Mouse (Mus musculus) heart, embryonic 10.5 days (tissue): ENCODE measurements around the gene Fam69a. TPM values are rescaled to one million over a fixed set of nuclear protein-coding genes. Genes with fewer than 3 reads are reported as not detected.

Experiments
- DNase-seq: peaks from one replicate; pipeline ENCODE4 v3.0.0-alpha.2; 2017; ENCODE audit warnings: low spot score
- H3K27ac ChIP-seq: fragments of 300-500 bp; sonication (generic); 2 replicates; pipeline ENCODE4 v1.5.1; 2016; ENCODE audit warnings: mild to moderate bottlenecking
- H3K27me3 ChIP-seq: fragments of 300-500 bp; sonication (generic); 2 replicates; pipeline ENCODE4 v1.6.1; 2016; ENCODE audit warnings: mild to moderate bottlenecking; ENCODE audit not compliant: poor library complexity, insufficient read depth, severe bottlenecking
- H3K36me3 ChIP-seq: fragments of 300-500 bp; sonication (generic); 2 replicates; pipeline ENCODE4 v1.6.1; 2016; ENCODE audit warnings: mild to moderate bottlenecking, moderate library complexity
- H3K4me1 ChIP-seq: fragments of 300-500 bp; sonication (generic); 2 replicates; pipeline ENCODE4 v1.6.1; 2016; ENCODE audit warnings: mild to moderate bottlenecking
- H3K4me3 ChIP-seq: fragments of 300-500 bp; sonication (generic); 2 replicates; pipeline ENCODE4 v1.5.1; 2016; ENCODE audit warnings: mild to moderate bottlenecking, moderate library complexity
- H3K9me3 ChIP-seq: fragments of 300-500 bp; sonication (generic); 2 replicates; pipeline ENCODE4 v1.6.1; 2016; ENCODE audit warnings: mild to moderate bottlenecking, moderate library complexity
- WGBS: fragments of 180-500 bp; shearing (Covaris S2); methylation state at CpG from one replicate; pipeline ENCODE4 v1.1.7; 2016; 5-methylcytosine and 5-hydroxymethylcytosine counted together
- polyA plus RNA-seq: library from polyadenylated mRNA; unstranded; fragments of >200 nt; fragmentation: Nextera tagmentation; extraction: Ambion mirVana; gene quantifications from 2 replicates; pipeline ENCODE4 v1.2.1, GENCODE M21; 2016

Fam69a gene
- polyA plus RNA-seq, 1 experiment from 2014 or later: 20.0 TPM

GRCm38 (mm10) chr5:107934770-107935543 lies 51.9 kb downstream of the Fam69a start:
- Histone ChIP-seq H3K27me3 (no peaks in the 10 kb centered on the region), H3K4me3 (no peak overlapping the region), H3K4me1 (peaks cover 9% of the 10 kb centered on the region; the same call in 1 of the 2 replicates), H3K27ac (no peak overlapping the region), H3K36me3 (no peaks in the 10 kb centered on the region), H3K9me3 (no peaks in the 10 kb centered on the region)
- DNase-seq: no peak
- WGBS: 84% methylated on average over 10 of the region's 10 CpGs

GRCm38 (mm10) chr5:107933202-107933974 lies 53.5 kb downstream of the Fam69a start:
- Histone ChIP-seq H3K27me3 (no peaks in the 10 kb centered on the region), H3K4me1 (peaks cover 3% of the 10 kb centered on the region; the same call in 1 of the 2 replicates), H3K36me3 (no peaks in the 10 kb centered on the region), H3K9me3 (no peaks in the 10 kb centered on the region), H3K4me3 (no peak overlapping the region), H3K27ac (no peak overlapping the region)
- no peak for DNase-seq
- 83% methylated on average over 4 of the region's 4 CpGs for WGBS

GRCm38 (mm10) chr5:107932556-107932955 lies 54.3 kb downstream of the Fam69a start:
- H3K27ac ChIP-seq: no peak overlapping the region
- H3K4me1 ChIP-seq: peaks cover 3% of the 10 kb centered on the region; the same call in 1 of the 2 replicates
- no peaks in the 10 kb centered on the region for H3K27me3 ChIP-seq
- no peak for DNase-seq
- 30% methylated on average over 2 of the region's 2 CpGs for WGBS
- no peaks in the 10 kb centered on the region for H3K9me3 ChIP-seq
- H3K4me3 ChIP-seq: no peak overlapping the region
- H3K36me3 ChIP-seq: no peaks in the 10 kb centered on the region

GRCm38 (mm10) chr5:107926550-107927249 lies 60.2 kb downstream of the Fam69a start:
- DNase-seq: no peak
- Histone ChIP-seq H3K36me3 (no peaks in the 10 kb centered on the region), H3K9me3 (no peaks in the 10 kb centered on the region), H3K27me3 (no peaks in the 10 kb centered on the region), H3K27ac (no peak overlapping the region), H3K4me1 (no peaks in the 10 kb centered on the region), H3K4me3 (no peak overlapping the region)
- 65% methylated on average over 11 of the region's 11 CpGs for WGBS

- no peaks in the 10 kb centered on the region for H3K9me3 ChIP-seq
- H3K4me1 ChIP-seq: no peaks in the 10 kb centered on the region
- no peak for DNase-seq
- 80% methylated on average over 8 of the region's 8 CpGs for WGBS
- no peak overlapping the region for H3K4me3 ChIP-seq
- no peak overlapping the region for H3K27ac ChIP-seq
- no peaks in the 10 kb centered on the region for H3K36me3 ChIP-seq
- no peaks in the 10 kb centered on the region for H3K27me3 ChIP-seq
These were observed 62.3 kb downstream of the Fam69a start for GRCm38 (mm10) chr5:107924564-107924963.

GRCm38 (mm10) chr5:107922836-107923235 lies 64.0 kb downstream of the Fam69a start:
- Histone ChIP-seq H3K36me3 (no peaks in the 10 kb centered on the region), H3K27ac (no peak overlapping the region), H3K4me1 (no peaks in the 10 kb centered on the region), H3K27me3 (no peaks in the 10 kb centered on the region), H3K9me3 (no peaks in the 10 kb centered on the region), H3K4me3 (no peak overlapping the region)
- 84% methylated on average over 1 of the region's 1 CpGs for WGBS
- no peak for DNase-seq

- H3K27ac ChIP-seq: no peak overlapping the region
- H3K4me1 ChIP-seq: no peaks in the 10 kb centered on the region
- no peaks in the 10 kb centered on the region for H3K27me3 ChIP-seq
- H3K9me3 ChIP-seq: no peaks in the 10 kb centered on the region
- no peak for DNase-seq
- WGBS: 67% methylated on average over 2 of the region's 2 CpGs
- H3K36me3 ChIP-seq: no peaks in the 10 kb centered on the region
- no peak overlapping the region for H3K4me3 ChIP-seq
These were observed 65.3 kb downstream of the Fam69a start for GRCm38 (mm10) chr5:107921400-107922252.

GRCm38 (mm10) chr5:107915280-107915679 lies 71.6 kb downstream of the Fam69a start:
- H3K36me3 ChIP-seq: no peaks in the 10 kb centered on the region
- H3K27ac ChIP-seq: no peak overlapping the region
- H3K4me3 ChIP-seq: no peak overlapping the region
- DNase-seq: no peak
- 42% methylated on average over 4 of the region's 4 CpGs for WGBS
- H3K9me3 ChIP-seq: no peaks in the 10 kb centered on the region
- no peaks in the 10 kb centered on the region for H3K27me3 ChIP-seq
- H3K4me1 ChIP-seq: no peaks in the 10 kb centered on the region

GRCm38 (mm10) chr5:107911012-107911411 lies 75.9 kb downstream of the Fam69a start:
- Histone ChIP-seq H3K27me3 (no peaks in the 10 kb centered on the region), H3K36me3 (peaks cover 40% of the 10 kb centered on the region), H3K27ac (no peak overlapping the region), H3K9me3 (no peaks in the 10 kb centered on the region), H3K4me1 (no peaks in the 10 kb centered on the region), H3K4me3 (no peak overlapping the region)
- no peak for DNase-seq
- WGBS: 84% methylated on average over 5 of the region's 5 CpGs

GRCm38 (mm10) chr5:107910084-107910616 lies 76.7 kb downstream of the Fam69a start:
- Histone ChIP-seq H3K9me3 (no peaks in the 10 kb centered on the region), H3K36me3 (peaks cover 49% of the 10 kb centered on the region), H3K27me3 (no peaks in the 10 kb centered on the region), H3K4me3 (no peak overlapping the region), H3K27ac (no peak overlapping the region), H3K4me1 (no peaks in the 10 kb centered on the region)
- WGBS: 66% methylated on average over 5 of the region's 5 CpGs
- DNase-seq: no peak

- Histone ChIP-seq H3K36me3 (peaks cover 53% of the 10 kb centered on the region), H3K27me3 (no peaks in the 10 kb centered on the region), H3K9me3 (no peaks in the 10 kb centered on the region), H3K4me3 (no peak overlapping the region), H3K27ac (no peak overlapping the region), H3K4me1 (no peaks in the 10 kb centered on the region)
- 83% methylated on average over 3 of the region's 3 CpGs for WGBS
- no peak for DNase-seq
These were observed 77.2 kb downstream of the Fam69a start for GRCm38 (mm10) chr5:107909668-107910067.

- 70% methylated on average over 2 of the region's 2 CpGs for WGBS
- H3K36me3 ChIP-seq: peaks cover 63% of the 10 kb centered on the region
- H3K4me3 ChIP-seq: no peak overlapping the region
- DNase-seq: no peak
- H3K27me3 ChIP-seq: no peaks in the 10 kb centered on the region
- no peaks in the 10 kb centered on the region for H3K9me3 ChIP-seq
- no peak overlapping the region for H3K27ac ChIP-seq
- no peaks in the 10 kb centered on the region for H3K4me1 ChIP-seq
These were observed 78.3 kb downstream of the Fam69a start for GRCm38 (mm10) chr5:107908514-107909110.
